Mouse (Mus musculus): ENCODE results near the gene Strip2. TPM values are rescaled to one million over a fixed set of nuclear protein-coding genes. Genes with fewer than 3 reads are reported as not detected.

Strip2 gene
- polyA plus RNA-seq, 1 experiment, result 1.6 TPM

GRCm38 (mm10) chr6:29882870-29883269 is 33.9 kb upstream of the Strip2 start:
- no peaks in the 10 kb centered on the region for H3K4me1 ChIP-seq (ENCODE audit: control insufficient read depth, insufficient read depth, low read length)
- WGBS, result 87% methylated on average over 6 of the region's 6 CpGs
- TF ChIP-seq CTCF (IDR thresholded peaks at IDR 0.05; ENCODE audit: control insufficient read depth, insufficient read depth, low read length) (no peak), POLR2A (IDR thresholded peaks at IDR 0.05; ENCODE audit: borderline replicate concordance, control insufficient read depth, low read depth, low read length) (no peak)
- H3K4me3 ChIP-seq (replicated peaks; ENCODE audit: control insufficient read depth, low read depth, low read length), result no peak overlapping the region
- no peak overlapping the region for H3K27ac ChIP-seq (ENCODE audit: control insufficient read depth, insufficient read depth, low read depth, low read length, poor library complexity)

GRCm38 (mm10) chr6:29891151-29891550 is 25.7 kb upstream of the Strip2 start:
- WGBS, result 88% methylated on average over 11 of the region's 11 CpGs
- H3K4me1 ChIP-seq (ENCODE audit: control insufficient read depth, insufficient read depth, low read length), result no peaks in the 10 kb centered on the region
- TF ChIP-seq POLR2A (IDR thresholded peaks at IDR 0.05; ENCODE audit: borderline replicate concordance, control insufficient read depth, low read depth, low read length) (no peak), CTCF (IDR thresholded peaks at IDR 0.05; ENCODE audit: control insufficient read depth, insufficient read depth, low read length) (no peak)
- H3K27ac ChIP-seq (ENCODE audit: control insufficient read depth, insufficient read depth, low read depth, low read length, poor library complexity), result no peak overlapping the region
- H3K4me3 ChIP-seq (replicated peaks; ENCODE audit: control insufficient read depth, low read depth, low read length), result no peak overlapping the region

- H3K27ac ChIP-seq (ENCODE audit: control insufficient read depth, insufficient read depth, low read depth, low read length, poor library complexity), result no peak overlapping the region
- H3K4me3 ChIP-seq (replicated peaks; ENCODE audit: control insufficient read depth, low read depth, low read length), result no peak overlapping the region
- TF ChIP-seq CTCF (IDR thresholded peaks at IDR 0.05; ENCODE audit: control insufficient read depth, insufficient read depth, low read length) (no peak), POLR2A (IDR thresholded peaks at IDR 0.05; ENCODE audit: borderline replicate concordance, control insufficient read depth, low read depth, low read length) (no peak)
- H3K4me1 ChIP-seq (ENCODE audit: control insufficient read depth, insufficient read depth, low read length), result no peaks in the 10 kb centered on the region
- WGBS, result 53% methylated on average over 3 of the region's 3 CpGs
Observed at GRCm38 (mm10) chr6:29896976-29897375, 19.8 kb upstream of the Strip2 start.

- Histone ChIP-seq H3K4me1 (ENCODE audit: control insufficient read depth, insufficient read depth, low read length) (no peaks in the 10 kb centered on the region), H3K27ac (ENCODE audit: control insufficient read depth, insufficient read depth, low read depth, low read length, poor library complexity) (no peak overlapping the region), H3K4me3 (replicated peaks; ENCODE audit: control insufficient read depth, low read depth, low read length) (no peak overlapping the region)
- TF ChIP-seq CTCF (IDR thresholded peaks at IDR 0.05; ENCODE audit: control insufficient read depth, insufficient read depth, low read length), result no peak
- no peak for TF ChIP-seq POLR2A (IDR thresholded peaks at IDR 0.05; ENCODE audit: borderline replicate concordance, control insufficient read depth, low read depth, low read length)
- 90% methylated on average over 1 of the region's 1 CpGs for WGBS
Observed at GRCm38 (mm10) chr6:29901450-29901849, 15.4 kb upstream of the Strip2 start.

- 44% methylated on average over 2 of the region's 2 CpGs for WGBS
- TF ChIP-seq POLR2A (IDR thresholded peaks at IDR 0.05; ENCODE audit: borderline replicate concordance, control insufficient read depth, low read depth, low read length) (no peak), CTCF (IDR thresholded peaks at IDR 0.05; ENCODE audit: control insufficient read depth, insufficient read depth, low read length) (no peak)
- H3K27ac ChIP-seq (ENCODE audit: control insufficient read depth, insufficient read depth, low read depth, low read length, poor library complexity), result no peak overlapping the region
- no peak overlapping the region for H3K4me3 ChIP-seq (replicated peaks; ENCODE audit: control insufficient read depth, low read depth, low read length)
- H3K4me1 ChIP-seq (ENCODE audit: control insufficient read depth, insufficient read depth, low read length), result no peaks in the 10 kb centered on the region
Observed at GRCm38 (mm10) chr6:29902256-29902655, 14.6 kb upstream of the Strip2 start.

- no peaks in the 10 kb centered on the region for H3K4me1 ChIP-seq (ENCODE audit: control insufficient read depth, insufficient read depth, low read length)
- H3K27ac ChIP-seq (ENCODE audit: control insufficient read depth, insufficient read depth, low read depth, low read length, poor library complexity), result no peak overlapping the region
- H3K4me3 ChIP-seq (replicated peaks; ENCODE audit: control insufficient read depth, low read depth, low read length), result no peak overlapping the region
- no peak for TF ChIP-seq POLR2A (IDR thresholded peaks at IDR 0.05; ENCODE audit: borderline replicate concordance, control insufficient read depth, low read depth, low read length)
- TF ChIP-seq CTCF (IDR thresholded peaks at IDR 0.05; ENCODE audit: control insufficient read depth, insufficient read depth, low read length), result no peak
- 87% methylated on average over 3 of the region's 3 CpGs for WGBS
Observed at GRCm38 (mm10) chr6:29903343-29903914, 13.4 kb upstream of the Strip2 start.

DNA sequence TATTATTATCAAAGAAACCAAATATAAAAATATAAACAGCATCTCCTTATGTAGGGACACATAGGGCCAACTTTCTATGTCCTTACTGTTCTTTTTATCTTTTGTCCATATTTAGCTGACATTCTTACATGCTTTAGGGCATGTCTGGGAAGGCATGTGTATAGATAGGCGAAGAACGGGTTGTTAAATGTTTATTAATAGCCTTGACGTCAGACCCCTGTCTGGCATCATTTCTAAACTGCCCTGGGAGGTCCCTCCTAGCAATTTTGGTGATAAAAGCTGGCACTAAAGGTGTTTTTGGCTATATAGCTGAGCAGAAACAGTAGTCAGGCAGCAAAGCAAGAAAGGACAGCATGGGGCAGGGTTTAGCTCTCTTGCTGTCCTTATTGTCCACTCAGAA is 12.5 kb upstream of the Strip2 start:
- Histone ChIP-seq H3K4me1 (ENCODE audit: control insufficient read depth, insufficient read depth, low read length) (no peaks in the 10 kb centered on the region), H3K4me3 (replicated peaks; ENCODE audit: control insufficient read depth, low read depth, low read length) (no peak overlapping the region), H3K27ac (ENCODE audit: control insufficient read depth, insufficient read depth, low read depth, low read length, poor library complexity) (no peak overlapping the region)
- TF ChIP-seq POLR2A (IDR thresholded peaks at IDR 0.05; ENCODE audit: borderline replicate concordance, control insufficient read depth, low read depth, low read length) (no peak), CTCF (IDR thresholded peaks at IDR 0.05; ENCODE audit: control insufficient read depth, insufficient read depth, low read length) (no peak)
- 84% methylated on average over 3 of the region's 3 CpGs for WGBS

DNA sequence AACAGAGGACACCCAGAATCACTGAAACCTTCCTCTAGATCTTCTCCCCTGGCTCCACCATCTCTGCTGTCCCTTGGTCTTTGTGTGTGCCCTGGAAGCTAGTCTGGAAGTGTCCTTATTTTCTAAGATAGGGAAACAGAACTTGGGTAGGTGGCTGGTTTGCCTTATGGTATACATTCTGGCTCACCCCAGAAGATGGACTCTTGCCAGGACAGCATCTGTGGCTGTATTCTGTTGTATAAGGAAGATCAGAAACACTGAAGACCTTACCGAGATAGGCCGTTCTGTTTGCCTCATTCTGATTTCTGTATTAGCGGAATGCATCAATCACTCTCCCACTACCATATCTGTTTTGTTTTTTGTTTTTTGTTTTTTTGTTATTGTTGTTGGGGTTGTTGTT is 6.2 kb upstream of the Strip2 start:
- TF ChIP-seq POLR2A (IDR thresholded peaks at IDR 0.05; ENCODE audit: borderline replicate concordance, control insufficient read depth, low read depth, low read length) (no peak), CTCF (IDR thresholded peaks at IDR 0.05; ENCODE audit: control insufficient read depth, insufficient read depth, low read length) (no peak)
- Histone ChIP-seq H3K27ac (ENCODE audit: control insufficient read depth, insufficient read depth, low read depth, low read length, poor library complexity) (no peak overlapping the region), H3K4me1 (ENCODE audit: control insufficient read depth, insufficient read depth, low read length) (no peaks in the 10 kb centered on the region), H3K4me3 (replicated peaks; ENCODE audit: control insufficient read depth, low read depth, low read length) (no peak overlapping the region)
- 84% methylated on average over 3 of the region's 3 CpGs for WGBS

GRCm38 (mm10) chr6:29913673-29914072 is 3.1 kb upstream of the Strip2 start:
- TF ChIP-seq POLR2A (IDR thresholded peaks at IDR 0.05; ENCODE audit: borderline replicate concordance, control insufficient read depth, low read depth, low read length) (no peak), CTCF (IDR thresholded peaks at IDR 0.05; ENCODE audit: control insufficient read depth, insufficient read depth, low read length) (no peak)
- 33% methylated on average over 1 of the region's 1 CpGs for WGBS
- no peaks in the 10 kb centered on the region for H3K4me1 ChIP-seq (ENCODE audit: control insufficient read depth, insufficient read depth, low read length)

More at GRCm38 (mm10) chr6:29913673-29914072, 3.1 kb upstream of the Strip2 start:
- Histone ChIP-seq H3K27ac (ENCODE audit: control insufficient read depth, insufficient read depth, low read depth, low read length, poor library complexity) (no peak overlapping the region), H3K4me3 (replicated peaks; ENCODE audit: control insufficient read depth, low read depth, low read length) (no peak overlapping the region)

All from bone marrow, adult 2 months (tissue).